Mouse (Mus musculus) heart, postnatal 0 days (tissue): Measurements from ENCODE around the gene March1.

Experiments
- CTCF ChIP-seq: IDR thresholded peaks from 2 replicates; pipeline ENCODE4 v1.5.1; 2016; ENCODE audit warnings: antibody characterized with exemption, control low read depth, low read depth
- EP300 ChIP-seq: IDR thresholded peaks from 2 replicates; pipeline ENCODE4 v1.6.1; 2016; ENCODE audit warnings: antibody characterized with exemption, low read depth

GRCm38 (mm10) chr8:66476880-66477279 lies 859.2 kb downstream of the March1 start:
- TF ChIP-seq CTCF (no peak), EP300 (no peak)
